Mouse (Mus musculus): ENCODE measurements around the gene Phf21a. TPM values are rescaled to one million over a fixed set of nuclear protein-coding genes. Genes with fewer than 3 reads are reported as not detected.
A peak's percentile ranks its signal among the peaks of the same experiment; 100 is the strongest.

Gene Phf21a
- polyA plus RNA-seq, 1 experiment from 2014 or later = 40.4 TPM

DNA sequence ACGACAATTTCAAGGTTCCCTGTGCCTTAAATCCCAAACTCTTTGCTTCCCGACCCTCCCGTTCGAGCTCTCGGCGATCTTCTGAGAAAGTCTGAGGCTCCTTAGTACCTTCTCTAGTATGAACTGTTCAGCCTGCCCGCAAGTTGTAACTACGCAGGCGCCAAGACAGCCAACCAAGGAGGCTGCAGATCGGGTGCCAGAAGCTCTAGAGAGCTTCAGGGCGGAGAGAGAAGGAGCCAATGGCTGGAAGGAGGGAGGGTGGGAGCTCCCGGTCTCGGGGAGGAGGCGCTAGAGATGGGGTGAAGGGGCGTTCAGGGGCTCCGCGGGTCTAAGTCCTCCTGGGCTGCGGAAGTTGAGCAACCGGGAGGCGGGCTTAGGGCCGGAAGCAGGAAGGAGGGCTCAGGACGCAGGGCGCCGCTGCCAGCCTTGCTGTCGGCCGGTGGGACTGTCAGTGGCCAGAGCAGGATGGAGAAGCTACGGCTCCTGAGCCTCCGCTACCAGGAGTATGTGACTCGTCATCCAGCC lies 282.2 kb downstream of the Phf21a start:
- Histone ChIP-seq H3K9me3 (replicated peaks) (no peaks in the 10 kb centered on the region), H3K4me3 (peak overlapping the region; percentile 83), H3K4me2 (replicated peaks) (peak overlapping the region; percentile 95), H3K4me1 (peaks cover 51% of the 10 kb centered on the region), H3K9ac (peak overlapping the region; percentile 82), H3K36me3 (peaks cover 28% of the 10 kb centered on the region), H3K27me3 (peaks cover 16% of the 10 kb centered on the region), H3K27ac (peak overlapping the region; percentile 87)
- 0% methylated on average over 29 of the region's 29 CpGs for WGBS
- ATAC-seq (ENCODE audit: low FRiP score) = peak; percentile 93

GRCm38 (mm10) chr2:92375788-92376187 lies 282.9 kb downstream of the Phf21a start:
- peaks cover 9% of the 10 kb centered on the region for H3K27me3 ChIP-seq
- WGBS = 11% methylated on average over 10 of the region's 10 CpGs
- H3K4me3 ChIP-seq = peak overlapping the region; percentile 83
- H3K9me3 ChIP-seq (replicated peaks) = no peaks in the 10 kb centered on the region
- peaks cover 45% of the 10 kb centered on the region for H3K4me1 ChIP-seq
- peak; percentile 5 for ATAC-seq (ENCODE audit: low FRiP score)
- peak overlapping the region; percentile 87 for H3K27ac ChIP-seq
- peak overlapping the region; percentile 82 for H3K9ac ChIP-seq
- peak overlapping the region; percentile 95 for H3K4me2 ChIP-seq (replicated peaks)
- peaks cover 35% of the 10 kb centered on the region for H3K36me3 ChIP-seq

GRCm38 (mm10) chr2:92376300-92376699 lies 283.4 kb downstream of the Phf21a start:
- Histone ChIP-seq H3K27ac (no peak overlapping the region), H3K9ac (peak overlapping the region; percentile 82), H3K36me3 (peaks cover 40% of the 10 kb centered on the region), H3K4me1 (peaks cover 40% of the 10 kb centered on the region), H3K4me2 (replicated peaks) (peak overlapping the region; percentile 95), H3K4me3 (peak overlapping the region; percentile 83), H3K9me3 (replicated peaks) (no peaks in the 10 kb centered on the region), H3K27me3 (peaks cover 4% of the 10 kb centered on the region)
- WGBS = 88% methylated on average over 6 of the region's 6 CpGs
- ATAC-seq (ENCODE audit: low FRiP score) = no peak

- Histone ChIP-seq H3K4me2 (replicated peaks) (no peak overlapping the region), H3K9ac (no peak overlapping the region), H3K27ac (no peak overlapping the region), H3K4me1 (peaks cover 30% of the 10 kb centered on the region), H3K9me3 (replicated peaks) (no peaks in the 10 kb centered on the region), H3K36me3 (peaks cover 50% of the 10 kb centered on the region), H3K4me3 (no peak overlapping the region), H3K27me3 (no peaks in the 10 kb centered on the region)
- 92% methylated on average over 7 of the region's 7 CpGs for WGBS
- ATAC-seq (ENCODE audit: low FRiP score) = no peak
Measured at GRCm38 (mm10) chr2:92377320-92377719, 284.4 kb downstream of the Phf21a start.

GRCm38 (mm10) chr2:92379783-92380494 lies 287.0 kb downstream of the Phf21a start:
- H3K9me3 ChIP-seq (replicated peaks) = no peaks in the 10 kb centered on the region
- H3K4me3 ChIP-seq = no peak overlapping the region
- H3K27ac ChIP-seq = peak overlapping the region; percentile 30; the same call in 1 of the 2 replicates
- H3K9ac ChIP-seq = no peak overlapping the region
- no peaks in the 10 kb centered on the region for H3K27me3 ChIP-seq
- ATAC-seq (ENCODE audit: low FRiP score) = no peak
- no peak overlapping the region for H3K4me2 ChIP-seq (replicated peaks)
- H3K4me1 ChIP-seq = peaks cover 9% of the 10 kb centered on the region
- peaks cover 76% of the 10 kb centered on the region for H3K36me3 ChIP-seq
- 80% methylated on average over 17 of the region's 17 CpGs for WGBS

DNA sequence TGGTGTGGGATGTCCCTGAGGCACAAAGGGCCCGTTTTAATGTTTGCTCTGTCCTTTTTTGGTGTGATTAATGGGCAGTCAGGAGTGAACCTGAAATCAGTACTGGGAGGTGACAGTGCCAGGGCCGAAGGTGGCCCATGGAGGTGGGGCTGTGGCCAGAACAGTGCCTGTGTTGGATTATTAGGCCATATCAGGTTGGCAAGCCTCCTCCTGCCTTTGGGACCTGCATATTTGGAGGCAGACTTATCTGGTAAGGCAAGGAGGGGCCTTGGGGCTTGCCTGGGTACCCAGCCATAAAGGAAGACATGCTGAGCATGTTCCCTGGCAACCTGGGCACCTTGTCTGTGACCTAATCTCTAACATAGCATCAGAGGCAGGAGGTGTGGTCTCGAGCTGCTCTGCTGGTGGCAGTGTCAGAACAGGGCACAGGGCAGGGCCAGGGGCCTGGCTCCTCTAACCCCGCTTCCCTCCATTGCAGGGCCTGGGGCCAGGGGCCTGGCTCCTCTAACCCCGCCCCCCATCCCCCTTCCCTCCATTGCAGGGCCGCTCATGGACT lies 287.7 kb downstream of the Phf21a start:
- Histone ChIP-seq H3K27ac (no peak overlapping the region), H3K27me3 (no peaks in the 10 kb centered on the region), H3K4me3 (no peak overlapping the region), H3K4me2 (replicated peaks) (no peak overlapping the region), H3K4me1 (peaks cover 9% of the 10 kb centered on the region), H3K9ac (no peak overlapping the region), H3K36me3 (peaks cover 83% of the 10 kb centered on the region), H3K9me3 (replicated peaks) (no peaks in the 10 kb centered on the region)
- ATAC-seq (ENCODE audit: low FRiP score) = no peak
- WGBS = 73% methylated on average over 6 of the region's 6 CpGs

GRCm38 (mm10) chr2:92381161-92381560 lies 288.2 kb downstream of the Phf21a start:
- Histone ChIP-seq H3K36me3 (peaks cover 88% of the 10 kb centered on the region), H3K4me2 (replicated peaks) (no peak overlapping the region), H3K4me1 (peaks cover 3% of the 10 kb centered on the region), H3K27me3 (no peaks in the 10 kb centered on the region), H3K27ac (no peak overlapping the region), H3K9me3 (replicated peaks) (no peaks in the 10 kb centered on the region), H3K9ac (no peak overlapping the region), H3K4me3 (no peak overlapping the region)
- WGBS = 89% methylated on average over 5 of the region's 5 CpGs
- no peak for ATAC-seq (ENCODE audit: low FRiP score)

DNA sequence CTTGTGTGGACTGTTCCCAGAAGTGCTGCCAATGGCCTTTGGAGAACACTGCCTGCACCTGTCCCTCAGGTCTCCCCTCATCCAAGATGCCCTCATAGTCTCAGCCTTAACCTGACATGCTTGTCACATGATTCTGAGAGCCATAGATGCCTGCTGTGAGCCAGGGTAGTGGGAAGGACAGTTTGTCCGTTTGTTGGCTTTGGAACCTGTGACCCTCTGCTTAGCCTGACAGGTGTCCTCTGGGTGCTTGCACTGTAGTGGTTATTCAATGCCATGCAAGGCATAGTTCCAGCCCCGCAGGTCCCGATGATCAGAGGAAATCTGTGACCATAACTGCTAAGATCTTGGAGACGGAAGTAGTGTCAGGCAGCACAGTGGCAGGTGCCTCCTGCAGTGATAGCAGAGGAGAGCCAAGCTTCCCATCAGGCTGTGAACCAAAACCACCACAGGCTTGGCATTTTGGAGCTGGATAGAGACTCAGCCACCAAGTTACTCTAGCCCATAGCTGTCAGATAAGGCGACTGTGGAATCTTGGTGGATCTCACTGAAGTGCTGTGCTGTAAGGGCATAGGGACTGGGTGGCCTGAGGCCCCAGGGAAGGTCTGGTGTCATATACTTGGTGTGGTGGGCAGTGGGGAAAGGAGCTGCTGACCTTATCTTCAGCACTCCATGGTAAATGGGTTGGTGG lies 289.1 kb downstream of the Phf21a start, which contains the start of gene 1700029I15Rik:
1700029I15Rik (plus strand) TSS at position 638 of the 688 bp plus-strand sequence.
- no peaks in the 10 kb centered on the region for H3K9me3 ChIP-seq (replicated peaks)
- no peaks in the 10 kb centered on the region for H3K4me1 ChIP-seq
- H3K9ac ChIP-seq = no peak within 1 kb of the TSS
- peaks cover 97% of the 10 kb centered on the region for H3K36me3 ChIP-seq
- 83% methylated on average over 5 of the region's 5 CpGs for WGBS
- no peaks in the 10 kb centered on the region for H3K27me3 ChIP-seq
- H3K27ac ChIP-seq = no peak within 1 kb of the TSS
- ATAC-seq (ENCODE audit: low FRiP score) = no peak
- H3K4me3 ChIP-seq = no peak within 1 kb of the TSS
- no peak within 1 kb of the TSS for H3K4me2 ChIP-seq (replicated peaks)

DNA sequence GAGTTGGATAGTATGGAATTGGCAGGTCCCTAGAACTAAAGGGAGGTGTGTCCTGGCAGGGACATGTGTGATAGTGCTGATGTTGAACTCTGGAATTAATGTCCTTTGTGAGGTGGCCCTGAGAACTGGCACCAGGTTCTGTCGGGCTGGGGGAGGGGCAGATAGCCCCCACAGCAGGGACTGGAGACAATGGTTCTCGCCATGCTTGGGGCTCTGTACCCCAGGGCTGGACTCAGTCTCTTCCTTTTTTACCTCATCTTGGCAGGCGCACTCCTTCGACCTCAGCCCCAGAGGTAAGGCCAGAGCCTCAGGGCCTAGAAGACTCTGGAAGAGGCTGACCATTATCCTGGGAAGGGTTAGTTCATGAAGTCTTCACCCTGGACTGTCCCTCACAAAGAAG lies 289.8 kb downstream of the Phf21a start:
- WGBS = 92% methylated on average over 4 of the region's 4 CpGs

GRCm38 (mm10) chr2:92384101-92384500 lies 291.2 kb downstream of the Phf21a start:
- WGBS = 69% methylated on average over 4 of the region's 4 CpGs
- Histone ChIP-seq H3K27ac (no peak overlapping the region), H3K4me2 (replicated peaks) (no peak overlapping the region), H3K27me3 (no peaks in the 10 kb centered on the region), H3K9ac (no peak overlapping the region), H3K4me1 (peaks cover 16% of the 10 kb centered on the region), H3K9me3 (replicated peaks) (no peaks in the 10 kb centered on the region), H3K4me3 (no peak overlapping the region), H3K36me3 (peaks cover 86% of the 10 kb centered on the region)
- no peak for ATAC-seq (ENCODE audit: low FRiP score)

More for the DNA sequence above, 289.8 kb downstream of the Phf21a start:
- no peak overlapping the region for H3K27ac ChIP-seq
- H3K36me3 ChIP-seq = peaks cover 97% of the 10 kb centered on the region
- no peak overlapping the region for H3K4me2 ChIP-seq (replicated peaks)
- H3K9ac ChIP-seq = no peak overlapping the region
- ATAC-seq (ENCODE audit: low FRiP score) = no peak
- peaks cover 6% of the 10 kb centered on the region for H3K4me1 ChIP-seq
- H3K27me3 ChIP-seq = no peaks in the 10 kb centered on the region
- H3K9me3 ChIP-seq (replicated peaks) = no peaks in the 10 kb centered on the region
- no peak overlapping the region for H3K4me3 ChIP-seq

DNA sequence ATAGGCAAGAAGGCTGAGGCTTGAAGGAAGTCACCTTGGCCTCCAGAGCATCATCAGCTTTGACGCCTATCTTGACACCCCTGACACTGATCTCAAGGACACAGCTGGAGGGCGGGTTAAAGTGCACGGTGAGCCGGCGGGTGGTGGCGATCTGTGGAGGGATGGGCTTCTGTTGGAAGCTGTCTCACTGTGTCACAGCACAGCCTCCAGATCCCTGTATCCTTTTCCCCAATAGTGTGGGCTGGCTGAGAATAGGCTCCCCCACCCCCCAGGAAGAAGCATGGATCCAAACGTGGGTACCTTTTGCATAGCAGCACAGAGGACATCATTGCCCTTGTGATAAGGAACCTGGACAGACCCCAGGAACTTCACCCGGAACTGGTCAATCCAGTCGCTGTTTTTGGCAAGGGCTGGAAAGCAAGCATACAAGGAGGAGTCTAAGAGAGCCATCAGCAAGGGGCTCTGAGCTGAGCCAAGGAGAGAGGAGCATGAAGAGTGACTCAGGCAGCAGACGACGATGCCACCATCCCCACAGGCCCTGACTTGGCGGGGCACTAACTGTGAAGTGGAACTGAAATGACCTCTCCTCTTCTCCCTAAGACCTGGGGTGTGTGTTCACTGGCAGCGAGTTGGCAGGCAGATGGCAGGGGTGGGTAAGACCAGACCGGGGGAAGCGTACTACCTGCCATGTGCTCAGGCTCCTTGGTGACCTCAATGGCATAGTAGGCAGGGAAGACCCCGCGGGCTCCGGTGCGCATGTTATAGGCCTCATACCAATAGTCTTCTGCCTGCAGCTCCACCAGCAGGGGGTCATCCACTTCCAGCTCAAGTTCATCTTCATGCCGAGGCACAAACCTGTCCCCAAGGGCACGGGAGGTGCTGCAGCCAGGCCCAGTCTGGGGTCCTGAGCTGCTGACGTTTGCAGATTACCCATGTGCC lies 292.5 kb downstream of the Phf21a start:
- WGBS = 85% methylated on average over 22 of the region's 22 CpGs
- H3K36me3 ChIP-seq = peaks cover 74% of the 10 kb centered on the region
- no peaks in the 10 kb centered on the region for H3K9me3 ChIP-seq (replicated peaks)
- ATAC-seq (ENCODE audit: low FRiP score) = no peak
- no peak overlapping the region for H3K9ac ChIP-seq
- H3K27me3 ChIP-seq = no peaks in the 10 kb centered on the region
- no peak overlapping the region for H3K4me3 ChIP-seq
- H3K27ac ChIP-seq = no peak overlapping the region
- H3K4me2 ChIP-seq (replicated peaks) = no peak overlapping the region
- peaks cover 25% of the 10 kb centered on the region for H3K4me1 ChIP-seq

All from hindbrain, embryonic 12.5 days (tissue).